Mouse (Mus musculus) liver, adult (tissue): ENCODE data around the gene Unc5cl.

ENCODE experiments used
- GATA4 ChIP-seq: IDR thresholded peaks from 2 replicates; pipeline ENCODE4 v1.6.1; 2014; ENCODE audit warnings: mild to moderate bottlenecking, low read length; ENCODE audit not compliant: insufficient replicate concordance

The Unc5cl gene

DNA sequence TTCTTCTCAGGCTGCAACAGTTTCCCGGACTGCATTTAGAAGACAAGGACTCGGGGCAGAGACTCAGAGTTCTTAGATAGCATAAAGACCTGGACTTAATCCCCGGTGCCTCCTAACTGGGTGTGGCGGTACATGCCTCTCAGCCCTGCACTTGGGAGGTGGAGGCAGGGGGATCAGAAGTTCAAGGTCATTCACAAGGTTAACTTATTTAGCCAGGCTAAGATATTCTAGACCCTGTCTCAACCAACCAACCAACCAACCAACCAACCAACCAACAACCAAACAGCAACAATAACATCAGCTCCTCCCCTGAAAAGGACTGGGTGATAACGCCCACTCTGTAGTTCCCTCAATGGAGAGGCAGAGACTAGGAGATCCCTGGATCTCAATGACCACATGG lies 29.5 kb downstream of the Unc5cl start:
- TF ChIP-seq GATA4, result no peak

DNA sequence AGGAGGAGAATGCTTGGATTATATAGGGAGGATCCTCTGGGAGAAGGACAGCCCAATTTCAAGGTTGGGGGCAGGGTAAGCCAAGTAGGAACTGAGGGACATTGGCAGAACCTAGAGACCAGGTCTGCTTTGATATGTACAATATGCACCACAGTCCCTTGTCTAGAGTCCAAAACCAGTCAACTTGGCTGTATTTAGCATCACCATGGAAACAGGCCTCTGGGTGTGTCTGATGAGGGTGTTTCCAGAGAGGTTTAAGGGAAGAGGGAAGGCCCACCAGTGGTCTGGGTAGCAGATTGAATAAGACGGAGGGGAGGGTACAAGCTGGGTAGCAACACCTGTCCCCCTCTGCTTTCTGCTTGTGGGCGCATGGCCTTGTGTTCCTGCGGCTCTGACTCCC lies 34.8 kb downstream of the Unc5cl start:
- TF ChIP-seq GATA4, result no peak

DNA sequence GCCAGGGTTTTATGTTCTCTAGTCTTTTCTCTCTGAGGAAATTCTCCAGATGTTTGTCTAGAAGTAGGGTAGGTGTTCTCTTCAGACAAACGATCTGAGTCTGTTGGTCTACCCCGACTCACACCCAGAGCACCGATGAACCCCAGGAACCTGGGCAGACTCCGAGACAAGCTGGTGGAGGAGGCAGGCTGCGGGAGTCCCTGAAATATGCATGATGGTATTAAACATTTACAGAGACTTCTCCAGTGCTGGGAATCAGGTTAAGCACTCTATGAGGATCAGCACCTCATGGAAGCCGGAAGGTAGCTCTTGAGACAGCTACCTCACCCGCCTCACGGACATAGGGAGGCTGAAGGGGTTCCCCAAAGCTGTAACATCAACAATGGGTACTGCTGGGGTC lies 37.9 kb downstream of the Unc5cl start:
- no peak for TF ChIP-seq GATA4

DNA sequence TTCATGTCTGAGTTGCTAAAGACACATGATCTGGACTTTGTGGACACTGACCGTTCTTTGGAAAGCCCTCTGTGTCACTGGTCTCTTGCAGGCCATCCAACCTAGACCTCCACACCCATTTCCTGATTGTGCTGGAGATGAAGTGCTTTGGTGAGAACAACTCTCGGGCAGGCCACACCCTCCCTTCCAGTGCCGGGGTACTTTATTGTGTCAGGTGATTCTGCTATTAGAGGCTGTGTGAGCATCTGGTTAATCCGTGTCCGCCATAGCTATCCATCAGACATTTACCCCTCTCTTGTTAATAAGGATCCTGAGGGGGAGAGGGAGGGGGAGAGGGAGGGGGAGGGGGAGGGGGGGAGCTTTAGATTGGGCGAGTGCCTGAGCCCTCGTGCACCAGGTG lies 38.9 kb downstream of the Unc5cl start:
- no peak for TF ChIP-seq GATA4

DNA sequence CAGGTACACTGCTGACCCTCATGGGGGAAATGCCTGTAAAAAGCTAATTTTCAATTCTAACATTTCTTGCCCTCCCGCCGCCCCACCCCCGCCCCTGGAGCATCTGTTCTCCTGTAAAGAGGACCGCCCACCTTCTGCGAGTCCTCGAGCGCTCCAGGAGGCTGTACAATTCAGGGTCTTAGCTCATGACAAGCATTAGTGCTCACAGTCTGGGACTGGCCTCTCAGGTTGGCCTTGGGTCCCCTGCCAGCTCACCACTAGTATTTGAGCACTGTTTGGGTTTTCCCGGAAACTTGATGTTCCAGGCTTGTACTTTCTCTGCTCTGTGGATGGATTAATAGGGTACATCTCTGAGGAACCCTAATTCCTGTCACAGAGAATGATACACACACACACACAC lies 39.3 kb downstream of the Unc5cl start:
- no peak for TF ChIP-seq GATA4

DNA sequence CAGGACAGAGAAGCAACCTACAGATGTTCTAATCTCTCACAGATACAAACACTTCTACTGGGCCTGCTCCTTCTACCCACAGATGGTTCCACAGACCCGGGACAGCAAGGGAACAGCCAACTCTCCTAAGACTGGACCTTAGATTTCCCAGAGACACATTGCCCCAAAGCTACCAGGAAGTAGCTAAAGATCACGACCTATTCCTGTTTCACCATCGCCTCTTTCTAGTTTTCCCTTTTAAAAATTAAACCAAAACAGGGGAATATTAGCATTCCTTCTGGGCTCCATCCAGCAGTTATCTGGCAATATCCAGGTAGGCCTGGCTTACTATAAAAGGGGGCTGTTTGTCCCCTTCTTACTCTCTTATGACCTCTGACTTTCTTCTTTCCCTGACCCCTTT lies 43.3 kb downstream of the Unc5cl start:
- no peak for TF ChIP-seq GATA4

DNA sequence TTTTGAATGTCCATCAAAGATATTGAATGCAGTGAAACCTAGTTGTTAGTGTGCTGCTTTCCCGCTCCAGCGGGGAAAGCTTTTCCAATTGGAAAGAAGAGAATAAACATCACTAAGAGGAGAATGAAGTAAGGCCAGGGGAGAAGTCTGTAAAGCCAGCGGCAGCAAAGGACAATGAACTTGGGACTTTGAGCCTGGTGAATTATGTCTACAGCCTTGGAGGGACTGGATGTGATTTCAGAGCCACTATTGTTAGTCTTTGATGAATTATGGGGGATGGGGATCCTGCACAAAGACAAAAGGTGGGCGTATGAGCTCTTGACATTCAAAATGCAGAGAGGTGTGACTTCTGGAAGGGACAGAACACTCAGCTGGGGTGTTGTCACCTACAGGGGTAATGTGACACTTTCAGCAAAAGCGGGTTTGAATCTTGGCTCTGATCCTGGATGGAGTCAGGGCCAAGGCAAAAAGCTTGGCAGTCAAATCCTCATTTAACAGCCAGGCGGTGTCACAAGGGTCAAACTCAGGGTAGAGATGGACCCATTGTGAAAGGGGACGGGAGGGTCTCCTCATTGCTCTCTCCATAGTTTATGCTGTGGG lies 46.2 kb downstream of the Unc5cl start:
- TF ChIP-seq GATA4, result no peak

DNA sequence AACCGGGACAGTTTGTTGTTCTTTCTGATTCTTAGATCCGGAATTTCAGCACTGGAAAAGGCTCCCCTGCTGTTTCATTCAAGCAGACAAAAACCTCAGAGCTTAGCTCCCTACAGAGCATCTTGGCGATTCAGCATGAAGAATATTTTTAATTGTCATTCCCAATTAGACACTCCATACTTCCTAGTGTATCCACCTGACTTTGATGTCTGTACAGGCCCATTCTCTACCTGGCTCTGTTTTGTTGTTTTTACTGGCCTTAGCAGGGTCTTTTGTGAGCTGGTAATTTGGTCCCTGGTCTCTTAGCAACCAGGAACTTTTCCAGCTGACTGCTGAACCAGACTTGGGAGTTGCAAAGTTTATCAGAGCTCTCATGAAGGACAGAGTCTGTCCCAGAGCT lies 50.3 kb downstream of the Unc5cl start:
- no peak for TF ChIP-seq GATA4

DNA sequence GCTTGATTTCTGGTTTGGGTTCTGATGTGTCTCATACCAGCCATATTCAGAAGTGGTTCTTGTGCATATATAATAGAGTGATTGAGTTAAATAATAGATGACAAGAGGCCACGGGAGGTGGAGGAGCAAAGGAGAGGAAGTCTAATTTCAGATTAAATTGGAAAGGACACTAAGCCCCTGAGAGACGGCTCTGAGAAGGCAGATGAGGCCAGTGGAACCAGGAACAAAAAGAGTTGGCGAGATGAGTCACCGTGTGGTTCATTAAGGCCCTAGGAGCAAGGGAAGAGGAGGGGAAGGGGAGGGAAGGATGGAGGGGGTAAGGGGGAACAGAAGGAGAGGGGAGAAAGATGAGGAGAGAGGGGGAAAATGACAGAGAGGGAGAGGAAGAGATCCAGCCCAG lies 52.3 kb downstream of the Unc5cl start:
- TF ChIP-seq GATA4, result no peak

DNA sequence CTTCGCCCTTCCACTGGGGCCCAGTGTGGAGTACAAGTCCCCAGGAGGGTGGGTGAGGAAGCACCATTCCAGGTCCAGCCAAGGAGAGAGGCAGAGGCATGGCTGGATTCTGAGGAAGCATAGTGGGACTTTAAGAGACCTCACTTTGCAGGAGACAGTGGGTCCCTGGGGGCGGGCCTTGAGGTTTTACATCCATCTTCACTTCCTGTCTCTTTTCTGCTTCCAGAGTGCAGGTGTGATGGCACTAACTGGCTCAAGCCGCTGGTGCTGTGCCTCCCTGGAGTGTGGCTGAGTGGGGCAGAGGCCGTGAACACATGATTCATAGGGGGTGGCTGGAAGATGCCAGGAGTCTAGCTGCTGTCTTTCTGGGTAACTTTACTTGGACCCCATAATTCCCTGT lies 54.9 kb downstream of the Unc5cl start:
- no peak for TF ChIP-seq GATA4

DNA sequence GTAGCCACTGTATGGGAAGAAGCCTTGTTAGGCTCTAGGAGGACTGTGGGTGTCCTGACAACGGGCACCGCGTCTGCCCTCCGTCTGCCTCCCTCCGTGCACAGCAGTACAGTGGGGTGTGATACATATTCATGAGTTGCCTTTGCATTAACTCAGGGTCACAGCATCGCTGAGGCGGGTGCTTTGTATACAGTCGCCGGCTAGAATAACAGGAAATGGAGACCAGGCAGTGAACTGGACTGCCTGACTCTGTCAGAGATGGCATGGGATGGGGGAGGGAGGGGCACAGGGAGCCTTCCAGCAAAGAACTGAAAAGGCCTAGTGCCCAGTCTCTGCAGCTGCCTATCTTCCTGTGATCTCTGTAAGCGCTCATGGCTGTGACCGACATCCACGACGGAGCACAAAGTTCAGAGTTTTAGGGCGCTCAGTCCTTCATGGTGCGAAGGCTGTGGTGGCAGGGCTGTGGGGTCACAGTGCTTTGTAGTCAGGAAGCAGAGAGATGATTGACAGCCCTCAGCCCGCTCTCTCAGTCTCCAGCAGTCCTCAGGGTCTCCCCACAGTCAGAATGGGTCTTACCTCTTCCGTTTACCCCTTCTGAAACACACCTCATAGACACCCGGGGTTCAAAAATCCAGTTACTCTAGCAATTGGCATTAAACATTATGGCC lies 58.0 kb downstream of the Unc5cl start:
- TF ChIP-seq GATA4, result no peak

DNA sequence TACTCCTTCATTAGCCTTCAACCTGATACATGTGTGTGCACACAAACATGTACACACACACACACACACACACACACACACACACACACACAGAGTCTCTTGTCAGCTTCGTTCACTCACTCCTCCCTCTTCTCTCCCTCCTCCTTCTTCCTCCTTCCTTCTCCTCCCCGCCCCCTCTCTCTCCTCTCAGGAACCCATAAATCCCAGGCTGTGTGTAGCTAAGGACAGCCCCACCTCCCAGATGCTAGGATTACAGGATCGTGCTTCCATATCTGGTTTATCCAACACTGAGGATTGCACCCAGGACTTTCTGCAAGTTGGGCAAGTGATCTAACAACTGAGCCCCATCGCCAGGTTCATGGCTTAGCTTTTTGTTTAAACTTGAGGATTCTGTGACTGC lies 59.9 kb downstream of the Unc5cl start:
- TF ChIP-seq GATA4, result no peak

DNA sequence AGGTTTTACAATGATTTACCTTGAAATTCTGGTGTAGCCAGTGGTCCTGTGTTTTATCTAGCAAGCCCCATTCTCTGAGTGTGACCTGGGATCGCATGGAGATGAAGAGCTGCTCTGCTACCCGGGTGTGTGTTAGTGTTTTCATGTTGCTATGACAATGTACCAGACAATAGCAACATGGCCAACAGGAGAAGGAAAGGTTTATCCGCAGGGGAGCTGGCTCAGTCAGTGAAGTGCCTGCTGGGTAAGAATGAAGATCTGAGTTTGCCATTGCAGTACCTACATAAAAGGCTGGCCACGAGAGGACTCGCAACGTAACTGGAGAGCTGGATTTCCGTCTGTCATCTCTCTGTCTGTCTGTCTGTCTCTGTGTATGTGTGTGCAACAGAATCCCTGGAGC lies 64.3 kb downstream of the Unc5cl start:
- no peak for TF ChIP-seq GATA4

DNA sequence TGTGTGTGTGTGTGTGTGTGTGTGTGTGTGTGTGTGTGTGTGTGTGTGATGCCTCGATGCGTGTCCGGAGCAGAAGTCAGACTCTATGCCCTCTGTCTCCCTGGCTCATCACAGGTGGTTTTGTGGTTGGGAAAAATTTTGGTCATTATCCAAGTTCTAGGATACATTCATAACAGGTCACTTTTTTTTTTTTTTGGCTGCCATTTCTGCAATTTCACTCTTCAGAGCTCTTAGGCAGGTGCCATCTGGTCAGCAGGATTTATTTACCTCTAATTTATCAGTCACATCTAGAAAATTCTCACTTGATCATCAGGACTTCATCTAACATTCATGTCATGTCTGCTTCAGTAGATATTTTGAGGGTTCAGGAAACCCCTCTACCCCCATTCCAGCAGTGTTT lies 65.7 kb downstream of the Unc5cl start:
- TF ChIP-seq GATA4, result no peak

DNA sequence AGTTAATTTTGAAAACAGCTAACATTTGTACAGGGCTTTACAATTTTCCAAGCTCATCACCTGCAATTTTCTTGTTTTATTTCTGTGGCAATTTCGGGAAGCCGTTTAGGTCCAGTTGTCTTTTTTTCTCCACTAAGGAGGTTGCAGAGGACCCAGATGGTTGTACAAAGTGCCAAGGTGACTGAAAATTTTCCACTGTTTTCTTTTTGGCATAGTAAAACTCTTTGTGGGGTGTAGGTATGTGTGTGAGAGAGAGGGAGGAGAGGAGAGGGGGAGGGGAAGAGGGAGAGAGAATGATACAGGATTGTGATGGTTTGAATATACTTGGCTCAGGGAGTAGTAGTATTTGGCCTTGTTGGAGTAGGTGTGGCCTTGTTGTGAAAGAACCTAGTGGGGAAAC lies 68.4 kb downstream of the Unc5cl start:
- TF ChIP-seq GATA4, result no peak

DNA sequence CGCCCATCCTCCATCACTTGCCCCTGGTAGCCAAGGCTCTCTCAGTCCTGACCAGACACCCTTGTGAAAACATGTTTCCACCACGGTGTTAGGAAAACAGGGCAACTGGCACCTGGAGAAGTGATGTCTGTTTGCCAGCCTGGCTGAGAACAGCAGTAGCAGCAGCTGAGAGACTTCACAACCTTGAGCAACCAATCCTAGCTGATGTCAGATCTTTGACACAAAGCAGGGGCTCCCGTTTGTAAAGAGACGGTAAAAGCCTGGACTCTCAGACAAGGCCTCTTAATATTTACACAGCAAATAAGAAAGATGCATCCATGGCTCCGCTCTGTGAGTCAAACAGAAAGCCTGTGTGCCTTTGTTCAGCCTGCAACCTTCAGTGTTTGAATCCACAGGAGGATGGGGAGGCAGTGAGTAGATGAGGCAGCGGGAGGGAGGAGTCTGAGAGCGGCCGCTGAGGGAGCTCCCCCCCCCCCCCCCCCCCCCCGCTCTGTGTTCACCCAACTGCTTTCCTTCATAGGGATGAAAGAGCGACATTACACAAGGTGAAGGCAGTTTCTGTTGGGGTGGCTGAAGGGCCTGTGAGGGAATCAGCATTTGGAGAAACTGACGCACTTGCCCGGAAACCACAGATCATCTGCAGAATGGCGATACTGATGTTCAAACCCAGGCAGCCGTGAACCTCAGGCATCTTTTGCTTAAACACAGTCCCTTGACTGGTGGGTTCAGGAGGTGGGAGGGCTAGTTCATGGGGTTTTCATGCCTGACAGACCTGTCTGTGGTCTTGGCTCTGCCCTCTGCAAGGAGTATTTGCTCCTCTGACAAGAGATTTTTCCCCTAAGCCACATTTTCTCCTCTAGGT lies 79.4 kb downstream of the Unc5cl start:
- no peak for TF ChIP-seq GATA4
